Mouse (Mus musculus) kidney, embryonic 16.5 days (tissue): ENCODE results near the gene Fam193a. TPM values are rescaled to one million over a fixed set of nuclear protein-coding genes. Genes with fewer than 3 reads are reported as not detected.
A peak's percentile ranks its signal among the peaks of the same experiment; 100 is the strongest.

Source experiments
- ATAC-seq: fragments of 200-750 bp; cut with Nextera tagmentation; 2 replicates; pipeline ENCODE4 v1.8.0; 2017; ENCODE audit warnings: moderate TSS enrichment; ENCODE audit not compliant: low FRiP score, low TSS enrichment
- H3K27ac ChIP-seq: fragments of 300-500 bp; sonication (generic); 2 replicates; pipeline ENCODE4 v1.5.1; 2014; ENCODE audit warnings: low read length
- H3K27me3 ChIP-seq: fragments of 300-500 bp; sonication (generic); 2 replicates; pipeline ENCODE4 v1.6.1; 2014; ENCODE audit warnings: low read length, control low read depth, mixed read lengths; ENCODE audit not compliant: insufficient read depth
- H3K36me3 ChIP-seq: fragments of 300-500 bp; sonication (generic); 2 replicates; pipeline ENCODE4 v1.6.1; 2014; ENCODE audit warnings: low read length, control low read depth, mixed read lengths; ENCODE audit not compliant: insufficient read depth
- H3K4me1 ChIP-seq: fragments of 300-500 bp; sonication (generic); 2 replicates; pipeline ENCODE4 v1.6.1; 2014; ENCODE audit warnings: low read length, control low read depth, mixed read lengths; ENCODE audit not compliant: insufficient read depth
- H3K4me2 ChIP-seq: fragments of 300-500 bp; sonication (generic); replicated peaks from 2 replicates; pipeline ENCODE4 v1.6.1; 2014; ENCODE audit warnings: low read depth, low read length
- H3K4me3 ChIP-seq: fragments of 300-500 bp; sonication (generic); 2 replicates; pipeline ENCODE4 v1.5.1; 2014; ENCODE audit warnings: mild to moderate bottlenecking, low read length
- H3K9ac ChIP-seq: fragments of 300-500 bp; sonication (generic); replicated peaks from 2 replicates; pipeline ENCODE4 v1.6.1; 2014; ENCODE audit warnings: low read length
- H3K9me3 ChIP-seq: fragments of 300-500 bp; sonication (generic); 2 replicates; pipeline ENCODE4 v1.6.1; 2016; ENCODE audit warnings: low read length, control low read depth
- WGBS: fragments of 180-500 bp; shearing (Covaris S2); extraction: QIAGEN DNeasy Blood & Tissue Kit; methylation state at CpG from one replicate; pipeline ENCODE4 v1.1.7; 2014; 5-methylcytosine and 5-hydroxymethylcytosine counted together
- polyA plus RNA-seq: library from polyadenylated mRNA; unstranded; fragments of >200 nt; fragmentation: Nextera tagmentation; extraction: Ambion mirVana; gene quantifications from 2 replicates; pipeline ENCODE4 v1.2.1, GENCODE M21; 2015

Gene Fam193a
- polyA plus RNA-seq, 1 experiment from 2014 or later, result 10.1 TPM

DNA sequence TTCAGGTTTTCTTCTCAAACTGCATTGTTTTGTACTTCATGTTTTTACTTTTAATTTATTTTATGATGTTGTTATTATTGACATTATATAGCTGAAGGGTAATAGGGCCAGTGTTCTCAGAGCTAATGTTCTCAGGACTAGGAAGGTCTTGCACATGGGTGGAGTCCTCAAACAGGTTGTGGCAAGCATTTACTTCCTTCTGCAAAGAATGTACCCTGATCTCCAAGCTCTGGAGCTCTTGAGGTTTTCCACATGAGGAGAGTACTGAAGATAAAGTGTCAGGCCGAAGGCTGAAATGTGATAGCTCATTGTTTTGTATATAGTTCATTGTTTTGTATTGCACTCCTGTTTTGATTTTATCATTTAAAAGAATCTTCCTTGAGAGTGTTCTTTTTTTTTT lies 68.9 kb downstream of the Fam193a start:
- Histone ChIP-seq H3K9me3 (no peaks in the 10 kb centered on the region), H3K4me2 (no peak overlapping the region), H3K36me3 (peaks cover 54% of the 10 kb centered on the region), H3K9ac (no peak overlapping the region), H3K4me3 (no peak overlapping the region), H3K27me3 (no peaks in the 10 kb centered on the region), H3K4me1 (no peaks in the 10 kb centered on the region), H3K27ac (no peak overlapping the region)
- 94% methylated on average over 1 of the region's 1 CpGs for WGBS
- ATAC-seq, result no peak

DNA sequence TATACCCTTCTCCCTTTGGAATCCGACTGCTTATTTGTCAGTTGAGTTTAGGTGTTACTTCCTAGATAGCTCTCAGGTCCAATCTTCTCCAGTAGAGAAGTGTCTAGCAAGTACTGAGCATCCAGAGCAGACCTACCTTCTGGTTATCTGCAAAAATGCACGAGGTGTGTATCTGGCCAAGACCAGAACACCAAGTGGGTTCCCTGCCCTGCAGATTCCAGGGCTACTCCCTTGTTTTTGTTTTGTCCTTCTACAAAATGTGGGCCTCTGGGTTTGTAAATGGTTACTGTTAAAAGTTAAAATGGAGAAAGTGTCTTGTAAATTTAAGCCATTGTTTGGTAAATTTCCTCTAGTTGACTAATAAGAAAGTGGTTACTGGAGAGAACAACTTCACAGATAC lies 70.0 kb downstream of the Fam193a start:
- ATAC-seq, result no peak
- H3K36me3 ChIP-seq, result peaks cover 61% of the 10 kb centered on the region
- H3K9ac ChIP-seq, result no peak overlapping the region
- no peak overlapping the region for H3K27ac ChIP-seq
- no peak overlapping the region for H3K4me3 ChIP-seq
- H3K27me3 ChIP-seq, result no peaks in the 10 kb centered on the region
- H3K4me1 ChIP-seq, result no peaks in the 10 kb centered on the region
- 97% methylated on average over 2 of the region's 2 CpGs for WGBS
- H3K9me3 ChIP-seq, result no peaks in the 10 kb centered on the region
- H3K4me2 ChIP-seq, result no peak overlapping the region

DNA sequence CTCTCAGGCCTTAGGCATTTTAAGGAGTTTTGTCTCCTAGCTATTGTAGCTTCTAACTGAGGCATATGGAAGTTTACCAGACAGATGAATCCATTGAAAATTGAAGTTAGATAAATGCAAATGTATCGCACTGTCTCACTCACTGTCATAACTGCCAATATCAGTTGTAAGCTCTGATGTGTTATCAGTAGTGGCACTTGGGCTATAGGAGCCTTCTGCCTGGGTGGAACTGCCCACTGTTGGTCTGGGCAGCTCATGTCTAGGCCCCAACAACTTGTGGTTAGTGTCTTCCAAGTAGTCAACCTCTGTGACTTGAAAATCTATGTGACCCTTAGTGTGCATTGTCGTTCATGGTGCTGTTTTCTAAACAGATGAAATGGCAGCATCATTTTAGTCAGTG lies 72.1 kb downstream of the Fam193a start:
- Histone ChIP-seq H3K4me1 (no peaks in the 10 kb centered on the region), H3K9me3 (no peaks in the 10 kb centered on the region), H3K36me3 (peaks cover 68% of the 10 kb centered on the region), H3K27me3 (no peaks in the 10 kb centered on the region), H3K27ac (no peak overlapping the region), H3K4me2 (no peak overlapping the region), H3K4me3 (no peak overlapping the region), H3K9ac (no peak overlapping the region)
- WGBS, result 98% methylated on average over 2 of the region's 2 CpGs
- no peak for ATAC-seq

DNA sequence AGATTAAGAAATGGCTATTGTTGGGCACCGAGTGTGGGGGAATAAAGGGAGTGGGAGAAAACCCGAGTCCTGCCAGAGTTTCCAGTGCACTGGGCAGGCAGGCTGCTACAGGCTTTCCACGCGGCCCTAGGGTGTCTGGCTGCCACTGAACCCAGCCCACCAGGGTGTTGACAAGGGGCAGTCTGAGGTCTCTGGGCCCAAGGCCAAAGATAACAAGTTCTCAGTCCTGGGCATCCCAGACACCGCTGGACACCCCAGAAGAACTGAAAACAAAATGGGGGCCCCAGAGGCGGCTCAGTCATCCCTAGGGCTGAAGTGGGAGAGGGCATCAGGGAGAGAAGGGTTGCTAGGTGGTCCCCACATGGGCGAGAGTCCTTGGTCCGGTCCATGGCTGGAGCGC lies 76.5 kb downstream of the Fam193a start:
- Histone ChIP-seq H3K27me3 (no peaks in the 10 kb centered on the region), H3K36me3 (peaks cover 52% of the 10 kb centered on the region), H3K9ac (no peak overlapping the region), H3K9me3 (no peaks in the 10 kb centered on the region), H3K27ac (no peak overlapping the region), H3K4me2 (no peak overlapping the region), H3K4me1 (no peaks in the 10 kb centered on the region), H3K4me3 (no peak overlapping the region)
- no peak for ATAC-seq
- 74% methylated on average over 9 of the region's 9 CpGs for WGBS

DNA sequence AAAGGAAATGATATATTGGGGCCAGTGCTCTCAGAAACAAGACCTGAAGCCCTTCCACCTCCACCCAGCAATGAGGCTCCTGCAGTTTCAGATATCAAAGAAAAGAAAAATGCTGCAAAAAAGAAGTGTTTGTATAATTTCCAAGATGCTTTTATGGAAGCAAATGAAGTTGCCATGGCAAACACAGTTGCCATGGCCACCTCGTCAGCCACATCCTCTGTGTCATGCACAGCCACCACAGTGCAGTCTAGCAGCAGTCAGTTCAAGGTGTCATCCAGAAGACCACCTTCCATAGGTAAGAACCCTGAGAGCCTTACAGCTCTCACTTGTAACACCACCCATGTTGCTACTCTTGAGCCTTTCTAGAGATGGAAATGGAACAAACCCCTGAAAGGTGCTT lies 89.3 kb downstream of the Fam193a start:
- H3K27me3 ChIP-seq, result no peaks in the 10 kb centered on the region
- H3K4me3 ChIP-seq, result no peak overlapping the region
- H3K4me2 ChIP-seq, result no peak overlapping the region
- peaks cover 50% of the 10 kb centered on the region for H3K36me3 ChIP-seq
- 80% methylated on average over 1 of the region's 1 CpGs for WGBS
- H3K9me3 ChIP-seq, result no peaks in the 10 kb centered on the region
- ATAC-seq, result no peak
- H3K27ac ChIP-seq, result no peak overlapping the region
- no peak overlapping the region for H3K9ac ChIP-seq
- no peaks in the 10 kb centered on the region for H3K4me1 ChIP-seq

DNA sequence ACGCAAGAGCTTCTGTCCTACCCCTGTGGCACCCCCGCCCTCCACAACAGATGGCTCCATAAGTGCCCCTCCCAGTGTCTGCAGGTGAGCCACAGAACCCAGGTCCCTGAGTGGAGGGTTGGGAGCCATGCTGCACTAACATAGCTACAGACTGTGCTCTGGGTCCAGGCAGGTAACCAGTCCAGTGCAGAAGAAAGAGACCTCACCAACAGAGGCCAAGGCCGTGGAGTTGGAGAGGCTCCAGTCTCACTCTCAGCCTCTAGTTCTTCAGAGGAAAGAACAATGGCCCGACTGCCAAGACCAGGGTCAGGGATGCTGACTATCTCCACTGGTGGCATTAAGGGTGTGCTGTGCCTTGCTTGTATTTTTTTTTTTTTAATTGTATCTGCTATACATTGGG lies 91.6 kb downstream of the Fam193a start:
- Histone ChIP-seq H3K9ac (no peak overlapping the region), H3K4me2 (no peak overlapping the region), H3K27me3 (no peaks in the 10 kb centered on the region), H3K27ac (no peak overlapping the region), H3K4me3 (no peak overlapping the region), H3K36me3 (peaks cover 68% of the 10 kb centered on the region), H3K4me1 (no peaks in the 10 kb centered on the region), H3K9me3 (no peaks in the 10 kb centered on the region)
- 93% methylated on average over 4 of the region's 4 CpGs for WGBS
- no peak for ATAC-seq

DNA sequence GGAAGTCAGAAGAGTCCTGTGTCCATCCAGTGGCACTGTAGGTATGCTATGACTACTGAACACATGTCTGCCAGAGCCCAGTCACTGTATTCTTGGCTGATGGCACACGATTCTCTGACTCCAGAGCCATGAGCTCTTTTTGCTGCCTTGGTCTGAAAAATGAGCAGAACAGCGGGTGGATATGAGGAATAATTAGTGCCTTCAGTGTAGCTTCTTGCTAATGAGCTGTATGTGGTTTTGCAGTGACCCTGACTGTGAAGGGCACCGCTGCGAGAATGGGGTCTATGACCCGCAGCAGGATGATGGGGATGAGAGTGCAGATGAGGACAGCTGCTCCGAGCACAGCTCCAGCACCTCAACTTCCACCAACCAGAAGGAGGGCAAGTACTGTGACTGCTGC lies 92.1 kb downstream of the Fam193a start:
- Histone ChIP-seq H3K4me1 (no peaks in the 10 kb centered on the region), H3K27ac (no peak overlapping the region), H3K9ac (no peak overlapping the region), H3K4me3 (no peak overlapping the region), H3K9me3 (no peaks in the 10 kb centered on the region), H3K27me3 (no peaks in the 10 kb centered on the region), H3K36me3 (peaks cover 73% of the 10 kb centered on the region), H3K4me2 (no peak overlapping the region)
- 96% methylated on average over 6 of the region's 6 CpGs for WGBS
- no peak for ATAC-seq

DNA sequence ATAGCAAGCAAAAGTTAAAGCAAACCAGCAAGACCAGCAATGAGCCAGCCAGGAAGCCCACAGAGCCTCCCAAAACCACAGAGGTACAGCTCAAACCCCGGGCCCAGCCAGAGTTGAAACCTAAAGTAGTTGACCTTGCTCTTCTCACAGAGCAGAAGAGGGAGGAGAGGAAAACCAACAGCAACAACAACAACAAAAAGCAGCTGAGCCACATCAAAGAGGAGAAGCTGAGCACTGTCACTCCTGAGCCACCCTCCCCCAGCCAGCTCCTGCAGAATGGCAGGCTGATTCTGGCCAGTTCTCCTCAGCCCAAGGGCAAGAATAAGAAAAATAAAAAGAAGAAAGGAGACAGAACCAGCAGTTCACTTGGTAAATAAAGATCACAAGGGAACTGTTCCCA lies 96.3 kb downstream of the Fam193a start:
- no peak overlapping the region for H3K4me2 ChIP-seq
- H3K9me3 ChIP-seq, result no peaks in the 10 kb centered on the region
- H3K27ac ChIP-seq, result no peak overlapping the region
- peaks cover 44% of the 10 kb centered on the region for H3K36me3 ChIP-seq
- WGBS, result 60% methylated on average over 1 of the region's 1 CpGs
- H3K4me1 ChIP-seq, result no peaks in the 10 kb centered on the region
- H3K4me3 ChIP-seq, result no peak overlapping the region
- ATAC-seq, result no peak
- H3K27me3 ChIP-seq, result no peaks in the 10 kb centered on the region
- H3K9ac ChIP-seq, result no peak overlapping the region

DNA sequence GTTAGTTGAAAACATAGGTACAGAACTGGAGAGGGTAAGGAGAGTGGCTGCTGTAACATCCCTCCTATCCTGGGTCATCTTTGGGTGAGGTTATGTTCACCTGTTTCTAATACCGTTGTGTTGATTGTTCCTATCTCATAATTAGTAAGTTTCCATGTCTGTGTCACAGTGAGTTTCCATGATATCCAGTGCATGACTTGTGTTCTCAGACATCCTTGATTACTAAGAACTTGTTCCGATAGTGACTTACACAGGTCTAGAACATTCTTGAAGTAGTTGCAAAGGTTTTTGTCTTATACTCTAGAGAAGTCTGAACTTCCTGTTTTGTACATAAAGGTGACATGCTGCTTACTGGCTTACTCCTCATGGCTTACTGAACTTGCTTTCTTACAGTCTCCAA lies 96.9 kb downstream of the Fam193a start:
- Histone ChIP-seq H3K4me1 (no peaks in the 10 kb centered on the region), H3K36me3 (peaks cover 40% of the 10 kb centered on the region)
- ATAC-seq, result no peak

DNA sequence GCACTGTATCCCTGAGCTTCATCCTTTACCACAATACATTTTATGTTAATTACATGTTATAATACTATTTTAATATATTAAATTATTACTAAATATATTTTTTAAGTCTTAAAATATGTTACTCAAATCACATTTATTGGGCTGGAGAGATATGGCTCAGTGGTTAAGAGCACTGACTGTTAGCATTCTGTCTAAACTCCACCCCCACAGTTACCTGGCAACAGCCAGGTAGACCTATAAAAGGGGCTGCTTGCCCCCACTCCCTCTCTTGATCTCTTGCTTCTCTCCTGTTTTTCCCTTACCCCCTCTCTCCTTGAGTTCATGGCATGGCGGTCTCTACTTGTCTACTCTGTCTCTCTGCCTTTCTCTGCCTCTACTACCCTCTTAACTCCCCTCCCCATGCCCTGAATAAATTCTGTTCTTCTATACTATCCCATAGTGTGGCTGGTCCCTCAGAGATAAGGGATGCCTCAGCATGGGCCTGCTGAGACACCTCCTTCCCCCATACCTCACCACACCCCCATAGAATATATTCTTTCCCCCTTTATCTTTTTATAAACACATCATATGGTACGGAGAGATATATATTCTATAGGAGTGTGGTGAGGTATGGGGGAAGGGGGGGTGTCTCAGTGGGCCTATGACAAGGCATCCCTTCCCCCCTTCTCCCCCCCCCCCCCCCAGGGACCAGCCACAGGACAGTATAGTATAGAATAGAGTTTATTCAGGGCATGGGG lies 98.5 kb downstream of the Fam193a start:
- no peak overlapping the region for H3K4me3 ChIP-seq
- no peaks in the 10 kb centered on the region for H3K4me1 ChIP-seq
- peaks cover 38% of the 10 kb centered on the region for H3K36me3 ChIP-seq
- ATAC-seq, result peak; percentile 39; the same call in 1 of the 2 replicates
- no peak overlapping the region for H3K27ac ChIP-seq
- no peak overlapping the region for H3K9ac ChIP-seq
- 100% methylated on average over 2 of the region's 2 CpGs for WGBS
- H3K27me3 ChIP-seq, result no peaks in the 10 kb centered on the region
- no peak overlapping the region for H3K4me2 ChIP-seq
- H3K9me3 ChIP-seq, result no peaks in the 10 kb centered on the region

More for the DNA sequence above, 96.9 kb downstream of the Fam193a start:
- Histone ChIP-seq H3K27ac (no peak overlapping the region), H3K9ac (no peak overlapping the region), H3K27me3 (no peaks in the 10 kb centered on the region), H3K4me3 (no peak overlapping the region), H3K4me2 (no peak overlapping the region), H3K9me3 (no peaks in the 10 kb centered on the region)
- 92% methylated on average over 2 of the region's 2 CpGs for WGBS
